8 mouse cellular contexts compared by ENCODE assay signal in the genomic region with DNA sequence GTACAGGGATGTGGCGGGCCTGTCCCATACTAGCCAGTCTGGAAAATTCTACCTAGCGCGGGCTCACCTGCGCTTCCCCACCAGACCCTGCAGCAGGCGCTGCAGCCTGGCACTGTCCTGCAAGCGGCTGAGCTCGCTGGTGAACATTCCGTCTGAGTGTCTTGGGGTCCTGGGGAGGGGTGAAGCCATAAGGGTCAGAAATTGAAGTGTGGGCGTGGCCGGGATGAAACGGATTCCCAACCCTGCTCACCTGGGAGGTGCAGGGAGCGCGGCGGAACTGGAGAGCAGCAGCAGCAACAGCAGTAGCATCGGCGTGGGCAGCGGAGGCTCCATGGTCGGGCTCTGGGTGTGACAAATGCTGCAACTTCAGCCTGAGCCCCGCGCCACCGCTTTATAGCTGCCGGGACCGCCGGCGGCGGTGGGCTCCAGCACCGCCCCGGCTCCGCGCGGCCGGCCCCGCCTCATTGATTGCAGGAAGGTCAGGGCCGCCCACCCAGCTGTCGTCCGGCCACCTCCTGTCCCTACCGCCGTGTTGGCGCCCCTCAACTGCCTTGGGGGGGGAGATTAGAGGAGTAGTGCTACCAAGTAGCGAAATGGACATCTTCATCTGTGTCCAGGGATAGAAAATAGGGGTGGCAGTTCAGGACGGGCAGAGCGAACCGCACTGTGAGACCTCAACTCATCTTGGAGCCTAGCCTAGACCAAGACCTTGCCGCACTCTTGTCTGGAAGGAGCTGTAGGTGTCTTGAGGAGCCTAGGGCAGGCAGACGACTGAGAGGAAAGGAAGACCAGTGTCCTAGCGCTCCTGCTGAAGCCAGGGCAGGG. TPM values are rescaled to one million over a fixed set of nuclear protein-coding genes. Genes with fewer than 3 reads are reported as not detected.
DNase-seq lines count a peak whose midpoint lies in the region; ATAC-seq lines count a peak whose summit lies in the region.

Sct (minus strand) TSS at position 368 of the 825 bp plus-strand sequence.

- H3K4me1 ChIP-seq in forebrain, embryonic 10.5 days, result peaks cover 34% of the 10 kb centered on the region
- H3K4me1 ChIP-seq in kidney, embryonic 14.5 days (ENCODE audit: control insufficient read depth, insufficient read depth, low read length), result peaks cover 4% of the 10 kb centered on the region; the same call in 1 of the 2 replicates

- 1% methylated on average over 46 of the region's 46 CpGs for WGBS in forebrain, embryonic 10.5 days
- 2% methylated on average over 46 of the region's 46 CpGs for WGBS in kidney, embryonic 14.5 days

- H3K9ac ChIP-seq in kidney, embryonic 14.5 days (ENCODE audit: low read depth, low read length), result peak within 1 kb of the TSS; percentile 56

- ATAC-seq in kidney, embryonic 14.5 days (ENCODE audit: low FRiP score, low TSS enrichment), result peak; percentile 47
- no peak for ATAC-seq in monocyte, adult 5-6 weeks (replicated peaks; ENCODE audit: insufficient number of reproducible peaks, low FRiP score, low TSS enrichment, poor library complexity, severe bottlenecking)

- H3K36me3 ChIP-seq in forebrain, embryonic 10.5 days (replicated peaks), result no peaks in the 10 kb centered on the region
- no peaks in the 10 kb centered on the region for H3K36me3 ChIP-seq in kidney, embryonic 14.5 days (ENCODE audit: control insufficient read depth, insufficient read depth, low read length)

- H3K9me3 ChIP-seq in forebrain, embryonic 10.5 days, result no peaks in the 10 kb centered on the region
- no peaks in the 10 kb centered on the region for H3K9me3 ChIP-seq in kidney, embryonic 14.5 days (ENCODE audit: control insufficient read depth, low read length)

- H3K27ac ChIP-seq in forebrain, embryonic 10.5 days, result peak within 1 kb of the TSS; percentile 65
- no peak within 1 kb of the TSS for H3K27ac ChIP-seq in kidney, embryonic 14.5 days (ENCODE audit: low read depth, low read length)

- DNase-seq in frontal cortex, adult 2 months (ENCODE audit: extremely low spot score in 1 of 2, low spot score in 1 of 2), result no peak
- no peak for DNase-seq in frontal cortex, postnatal 36 days (ENCODE audit: low spot score in 2 of 2)
- peak; percentile 75 for DNase-seq in ZHBTc4 (ENCODE audit: low read depth, low spot score)
- DNase-seq in forebrain, embryonic 10.5 days (ENCODE audit: extremely low spot score, low spot score), result peak; percentile 58
- DNase-seq in mesoderm, embryonic 11.5 days (ENCODE audit: low read depth, low spot score), result peak; percentile 61
- DNase-seq in layer of hippocampus, adult 18-20 months (ENCODE audit: low spot score in 2 of 2), result no peak

- H3K4me2 ChIP-seq in kidney, embryonic 14.5 days (replicated peaks; ENCODE audit: low read depth, low read length), result peak within 1 kb of the TSS; percentile 88

- H3K4me3 ChIP-seq in forebrain, embryonic 10.5 days, result peak within 1 kb of the TSS; percentile 61
- peak within 1 kb of the TSS; percentile 44 for H3K4me3 ChIP-seq in kidney, embryonic 14.5 days (ENCODE audit: low read length)

- peaks cover 50% of the 10 kb centered on the region for H3K27me3 ChIP-seq in forebrain, embryonic 10.5 days (ENCODE audit: poor library complexity, severe bottlenecking)
- H3K27me3 ChIP-seq in kidney, embryonic 14.5 days (ENCODE audit: control insufficient read depth, insufficient read depth, low read length), result no peaks in the 10 kb centered on the region

RNA-seq across cellular contexts. Expression of gene Sct, which starts in this region (rescaled TPM):
- 12.4 and 29.9 TPM in 2 replicates for polyA plus RNA-seq in frontal cortex, adult 2 months (2012; rRNA removed)
- 0.87 and 1.7 TPM in 2 replicates for polyA plus RNA-seq in forebrain, embryonic 10.5 days (2016; fragmentation: Nextera tagmentation; extraction: Ambion mirVana)
- 40.2 and 58.1 TPM in 2 replicates for polyA plus RNA-seq in kidney, embryonic 14.5 days (2014; fragmentation: Nextera tagmentation; extraction: Ambion mirVana)
- not detected in 3 replicates for total RNA-seq in monocyte, adult 5-6 weeks (2017)
- total RNA-seq in layer of hippocampus, adult 18-20 months (2021), result not detected

Comparison
In these comparisons a context has a peak if more than half of its experiments do, and no peak if none do; other contexts are left out.
1. DNase-seq: peak in ZHBTc4 (single experiment), forebrain, embryonic 10.5 days (single experiment) and mesoderm, embryonic 11.5 days (single experiment); none in frontal cortex, adult 2 months (0 of 2), frontal cortex, postnatal 36 days (0 of 2) and layer of hippocampus, adult 18-20 months (0 of 2).